Mouse (Mus musculus) liver, postnatal 0 days (tissue): Measurements from ENCODE around the gene Fggy.

ENCODE experiments used
- CTCF ChIP-seq: sonication (generic); IDR thresholded peaks from 2 replicates; pipeline ENCODE4 v1.5.1; 2016; ENCODE audit warnings: antibody characterized with exemption, low read depth
- EP300 ChIP-seq: IDR thresholded peaks from 2 replicates; pipeline ENCODE4 v1.6.1; 2016; ENCODE audit warnings: antibody characterized with exemption, low read depth, mild to moderate bottlenecking

GRCm38 (mm10) chr4:95648801-95649551 is 91.7 kb downstream of the Fggy start:
- no peak for TF ChIP-seq CTCF
- no peak for TF ChIP-seq EP300
